Mouse (Mus musculus): ENCODE data around the gene Aifm2. TPM values are rescaled to one million over a fixed set of nuclear protein-coding genes. Genes with fewer than 3 reads are reported as not detected.
A peak's percentile ranks its signal among the peaks of the same experiment; 100 is the strongest.

Aifm2 gene
- total RNA-seq, 1 experiment from 2014 or later: 356 TPM

- DNase-seq: no peak
These were observed 49.6 kb downstream of the Aifm2 start for GRCm38 (mm10) chr10:61764689-61765088.

GRCm38 (mm10) chr10:61765558-61765957 is 50.5 kb downstream of the Aifm2 start:
- DNase-seq: no peak

- DNase-seq: no peak
These were observed 51.7 kb downstream of the Aifm2 start for GRCm38 (mm10) chr10:61766806-61767205.

- no peak for DNase-seq
These were observed 66.5 kb downstream of the Aifm2 start for GRCm38 (mm10) chr10:61781461-61782128.

- DNase-seq: peak; percentile 70
These were observed 67.9 kb downstream of the Aifm2 start for GRCm38 (mm10) chr10:61782799-61783611.

GRCm38 (mm10) chr10:61783621-61784251 is 68.7 kb downstream of the Aifm2 start, which contains the start of gene H2afy2:
TSS of gene H2afy2 (minus strand) at chr10:61784147.
- peak; percentile 64 for DNase-seq

GRCm38 (mm10) chr10:61784414-61784813 is 69.4 kb downstream of the Aifm2 start:
- no peak for DNase-seq

GRCm38 (mm10) chr10:61787541-61788313 is 72.7 kb downstream of the Aifm2 start:
- DNase-seq: no peak

- DNase-seq: no peak
These were observed 73.4 kb downstream of the Aifm2 start for GRCm38 (mm10) chr10:61788499-61788898.

Small RNA genes lying within 50 kb of the gene (microRNA-seq; reads per million reads assigned to microRNA genes)
- gene Mir5108: 0.34 to 0.36 reads per million in 2 experiments

Other genes with a start within 250 kb of the Aifm2 start
- gene Lrrc20, start 239.5 kb upstream of the Aifm2 start, total RNA-seq (2021): 22.6 and 28.9 TPM in 2 replicates
- gene Npffr1, start 119.8 kb upstream of the Aifm2 start, total RNA-seq (2021): 0.21 and 0.24 TPM in 2 replicates
- 107 and 153 TPM in 2 replicates for gene Ppa1, start 66.7 kb upstream of the Aifm2 start, total RNA-seq (2021)
- gene Sar1a, start 35.0 kb upstream of the Aifm2 start, total RNA-seq (2021): 181 and 195 TPM in 2 replicates
- 109 and 115 TPM in 2 replicates for gene Tysnd1, start 19.7 kb upstream of the Aifm2 start, total RNA-seq (2021)
- gene H2afy2, start 68.9 kb downstream of the Aifm2 start, total RNA-seq (2021): 9.8 and 11.3 TPM in 2 replicates

Data from adrenal gland, postnatal 25 days (tissue).